Mouse (Mus musculus): Measurements from ENCODE around the gene Tas2r136. TPM values are rescaled to one million over a fixed set of nuclear protein-coding genes. Genes with fewer than 3 reads are reported as not detected.

Gene Tas2r136
- polyA plus RNA-seq (2017; shearing (Covaris generic)), result not detected

DNA sequence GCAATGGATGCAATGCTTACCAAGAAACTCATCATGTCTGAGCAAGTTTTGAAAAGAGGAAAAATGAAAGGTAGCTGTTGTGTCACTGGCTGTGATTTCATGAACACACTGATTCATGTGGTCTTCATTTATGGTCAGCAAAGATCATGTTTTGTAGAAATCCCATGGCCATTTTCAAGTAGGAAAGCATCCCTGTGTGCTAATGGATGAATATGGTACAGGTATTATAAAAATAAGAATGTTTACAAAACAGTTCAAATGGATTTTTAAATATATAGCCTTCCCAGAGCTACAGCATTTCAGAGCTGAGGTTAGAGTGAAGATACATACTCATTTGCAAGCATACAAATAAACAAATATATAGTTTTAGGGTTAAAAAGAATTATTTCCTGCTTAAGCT is at the start of gene Tas2r136:
TSS of gene Tas2r136 (minus strand) at position 101 of the 400 bp plus-strand sequence.

DNA sequence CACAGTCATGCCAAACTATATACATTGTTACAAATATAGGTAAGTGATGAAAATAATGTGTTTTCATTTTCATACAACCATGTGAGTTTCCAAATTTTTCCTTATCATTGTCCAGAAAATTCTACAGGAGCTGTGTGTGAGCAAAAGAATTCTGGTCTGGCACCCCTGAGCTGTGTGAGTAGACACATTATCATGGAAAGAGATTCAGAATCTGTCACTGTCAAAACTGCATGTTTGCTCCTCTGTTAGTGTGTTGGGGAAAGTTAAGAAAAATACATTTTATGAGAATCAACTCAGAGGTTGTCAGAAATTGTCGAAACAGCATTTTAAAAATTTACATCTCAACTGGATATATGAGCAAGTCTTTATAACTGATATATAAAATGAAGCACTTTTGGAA is 24.6 kb upstream of the Tas2r136 start, which contains the start of gene Tas2r117:
TSS of gene Tas2r117 (plus strand) at position 301 of the 400 bp plus-strand sequence.

DNA sequence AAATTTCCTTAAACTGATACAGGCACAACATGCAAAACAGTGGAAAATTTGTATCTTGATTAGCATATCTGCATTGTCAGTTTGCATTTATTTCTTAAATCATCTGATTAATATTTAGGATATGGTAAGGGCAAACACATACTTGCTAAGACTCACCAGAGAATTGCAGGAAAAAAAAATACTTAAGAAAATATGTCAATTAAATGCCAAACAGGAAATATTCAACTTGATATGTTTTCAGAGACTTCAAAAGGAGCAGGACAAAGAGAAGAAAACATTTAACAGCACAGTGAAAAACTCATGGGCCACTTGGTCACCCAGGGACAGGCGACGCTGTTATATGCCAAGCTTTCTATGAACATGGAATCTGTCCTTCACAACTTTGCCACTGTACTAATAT is 16.1 kb downstream of the Tas2r136 start, which contains the start of gene Tas2r102:
TSS of gene Tas2r102 (plus strand) at position 301 of the 400 bp plus-strand sequence.

DNA sequence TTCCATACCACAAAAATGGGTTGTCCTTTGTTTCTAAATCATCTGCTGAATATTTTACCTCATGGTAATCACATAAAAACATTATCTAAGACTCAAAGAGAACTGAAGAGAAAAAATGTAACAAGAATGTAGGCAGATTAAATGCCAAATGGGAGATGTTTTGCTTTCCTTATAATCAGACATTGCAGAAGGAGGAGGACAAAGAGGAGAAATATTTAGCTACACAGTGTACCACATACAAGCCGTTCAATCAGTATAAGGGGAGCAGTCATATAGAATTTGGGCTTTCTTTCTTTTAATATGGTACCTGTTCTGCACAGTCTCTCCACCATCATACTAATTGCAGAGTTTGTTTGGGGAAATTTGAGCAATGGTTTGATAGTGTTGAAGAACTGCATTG is 23.5 kb downstream of the Tas2r136 start, which contains the start of gene Tas2r124:
TSS of gene Tas2r124 (plus strand) at position 301 of the 400 bp plus-strand sequence.

GRCm38 (mm10) chr6:132737935-132738334 is 40.0 kb downstream of the Tas2r136 start, which contains the start of gene Tas2r115:
Tas2r115 (minus strand) TSS chr6:132738035.

Other genes with a start within 250 kb of the Tas2r136 start
- gene Prh1, start 208.4 kb downstream of the Tas2r136 start, polyA plus RNA-seq (2017; shearing (Covaris generic)), result not detected
- gene Prp2, start 182.2 kb downstream of the Tas2r136 start, polyA plus RNA-seq (2017; shearing (Covaris generic)), result not detected
- gene A630073D07Rik, start 126.6 kb downstream of the Tas2r136 start, polyA plus RNA-seq (2017; shearing (Covaris generic)), result not detected
- not detected for gene Tas2r120, start 121.2 kb downstream of the Tas2r136 start, polyA plus RNA-seq (2017; shearing (Covaris generic))
- gene Tas2r121, start 77.2 kb downstream of the Tas2r136 start, polyA plus RNA-seq (2017; shearing (Covaris generic)), result not detected
- not detected for gene Tas2r122, start 66.2 kb downstream of the Tas2r136 start, polyA plus RNA-seq (2017; shearing (Covaris generic))
- not detected for gene Tas2r115, start 40.1 kb downstream of the Tas2r136 start, polyA plus RNA-seq (2017; shearing (Covaris generic))
- gene Tas2r124, start 23.4 kb downstream of the Tas2r136 start, polyA plus RNA-seq (2017; shearing (Covaris generic)), result not detected
- gene Tas2r102, start 16.0 kb downstream of the Tas2r136 start, polyA plus RNA-seq (2017; shearing (Covaris generic)), result not detected
- gene Tas2r117, start 24.7 kb upstream of the Tas2r136 start, polyA plus RNA-seq (2017; shearing (Covaris generic)), result not detected
- not detected for gene Tas2r123, start 69.0 kb upstream of the Tas2r136 start, polyA plus RNA-seq (2017; shearing (Covaris generic))
- not detected for gene Tas2r116, start 77.3 kb upstream of the Tas2r136 start, polyA plus RNA-seq (2017; shearing (Covaris generic))
- not detected for gene Tas2r110, start 89.8 kb upstream of the Tas2r136 start, polyA plus RNA-seq (2017; shearing (Covaris generic))
- gene Tas2r113, start 114.8 kb upstream of the Tas2r136 start, polyA plus RNA-seq (2017; shearing (Covaris generic)), result not detected
- gene Tas2r125, start 131.5 kb upstream of the Tas2r136 start, polyA plus RNA-seq (2017; shearing (Covaris generic)), result not detected
- not detected for gene Tas2r129, start 172.9 kb upstream of the Tas2r136 start, polyA plus RNA-seq (2017; shearing (Covaris generic))
- not detected for gene Tas2r131, start 179.8 kb upstream of the Tas2r136 start, polyA plus RNA-seq (2017; shearing (Covaris generic))
- gene Tas2r109, start 202.8 kb upstream of the Tas2r136 start, polyA plus RNA-seq (2017; shearing (Covaris generic)), result not detected

Data from naive thymus-derived CD4-positive, alpha-beta T cell, adult 5 months (primary cell).